In genomic region chr2:52839868-52840267, GRCm38 (mm10) we compare ENCODE assay signal across 15 mouse cellular contexts.
"Had no signal": no experiment of that assay in that cellular context is flagged by ENCODE, and none has a peak within 500 bp of the region (broad histone marks: within the 10 kb centered on the region; RNA-seq: fewer than 3 reads in every experiment).

No protein-coding gene starts in this region.

- H3K36me3 ChIP-seq: kidney, embryonic 15.5 days; limb, embryonic 15.5 days; liver, embryonic 12.5 days; midbrain, embryonic 12.5 days; neural tube, embryonic 13.5 days; stomach, embryonic 15.5 days had no signal

- H3K9me3 ChIP-seq: kidney, embryonic 15.5 days; limb, embryonic 15.5 days; liver, embryonic 12.5 days; midbrain, embryonic 12.5 days; neural tube, embryonic 13.5 days; stomach, embryonic 15.5 days had no signal

- H3K4me3 ChIP-seq: kidney, embryonic 15.5 days; limb, embryonic 15.5 days; liver, embryonic 12.5 days; midbrain, embryonic 12.5 days; neural tube, embryonic 13.5 days; stomach, embryonic 15.5 days had no signal

- ATAC-seq: liver, embryonic 12.5 days had no signal

- H3K27ac ChIP-seq: kidney, embryonic 15.5 days; limb, embryonic 15.5 days; liver, embryonic 12.5 days; midbrain, embryonic 12.5 days; neural tube, embryonic 13.5 days; stomach, embryonic 15.5 days had no signal

- DNase-seq: kidney, postnatal 25 days; layer of hippocampus, adult 9-11 months; layer of hippocampus, postnatal 36 days; retina, postnatal 1 day; right cerebral cortex, postnatal 4 days; spleen, adult 18-20 months; thymus, adult 2 months; thymus, postnatal 25 days had no signal

- H3K4me2 ChIP-seq: kidney, embryonic 15.5 days; limb, embryonic 15.5 days; liver, embryonic 12.5 days; lung, embryonic 14.5 days; midbrain, embryonic 12.5 days; neural tube, embryonic 13.5 days; stomach, embryonic 15.5 days had no signal

- H3K4me1 ChIP-seq: kidney, embryonic 15.5 days; limb, embryonic 15.5 days; liver, embryonic 12.5 days; neural tube, embryonic 13.5 days; stomach, embryonic 15.5 days had no signal

- H3K9ac ChIP-seq: kidney, embryonic 15.5 days; limb, embryonic 15.5 days; liver, embryonic 12.5 days; lung, embryonic 14.5 days; midbrain, embryonic 12.5 days; neural tube, embryonic 13.5 days; stomach, embryonic 15.5 days had no signal

- H3K27me3 ChIP-seq: kidney, embryonic 15.5 days; limb, embryonic 15.5 days; midbrain, embryonic 12.5 days; neural tube, embryonic 13.5 days; stomach, embryonic 15.5 days had no signal
